Mouse (Mus musculus): ENCODE results near the gene Rassf8. TPM values are rescaled to one million over a fixed set of nuclear protein-coding genes. Genes with fewer than 3 reads are reported as not detected.

Rassf8 gene
- polyA plus RNA-seq, 1 experiment from 2014 or later: 6.2 TPM

- H3K4me1 ChIP-seq (ENCODE audit: control insufficient read depth, insufficient read depth, low read length): peaks cover 12% of the 10 kb centered on the region
- no peak overlapping the region for H3K4me3 ChIP-seq (ENCODE audit: low read depth, low read length)
- WGBS: 82% methylated on average over 5 of the region's 5 CpGs
- H3K27me3 ChIP-seq (ENCODE audit: control insufficient read depth, insufficient read depth, low read length): no peaks in the 10 kb centered on the region
- no peak overlapping the region for H3K9ac ChIP-seq (replicated peaks; ENCODE audit: low read depth, low read length)
- no peak for ATAC-seq (ENCODE audit: low read depth)
- H3K27ac ChIP-seq (ENCODE audit: low read depth, low read length): no peak overlapping the region
- H3K36me3 ChIP-seq (ENCODE audit: control insufficient read depth, insufficient read depth, low read length): no peaks in the 10 kb centered on the region
- no peaks in the 10 kb centered on the region for H3K9me3 ChIP-seq (ENCODE audit: control insufficient read depth, low read length)
- no peak overlapping the region for H3K4me2 ChIP-seq (ENCODE audit: low read depth, low read length)
Observed at GRCm38 (mm10) chr6:145854756-145855155, 108.2 kb downstream of the Rassf8 start.

GRCm38 (mm10) chr6:145855720-145856551 lies 109.4 kb downstream of the Rassf8 start:
- 4% methylated on average over 28 of the region's 28 CpGs for whole genome bisulfite sequencing
- no peaks in the 10 kb centered on the region for H3K27me3 ChIP-seq (ENCODE audit: control insufficient read depth, insufficient read depth, low read length)
- H3K36me3 ChIP-seq (ENCODE audit: control insufficient read depth, insufficient read depth, low read length): no peaks in the 10 kb centered on the region
- peak overlapping the region; percentile 46; the same call in 1 of the 2 replicates for H3K9ac ChIP-seq (replicated peaks; ENCODE audit: low read depth, low read length)
- H3K4me3 ChIP-seq (ENCODE audit: low read depth, low read length): peak overlapping the region; percentile 20
- peak overlapping the region; percentile 49 for H3K4me2 ChIP-seq (ENCODE audit: low read depth, low read length)
- H3K4me1 ChIP-seq (ENCODE audit: control insufficient read depth, insufficient read depth, low read length): peaks cover 12% of the 10 kb centered on the region
- peak overlapping the region; percentile 25; the same call in 1 of the 2 replicates for H3K27ac ChIP-seq (ENCODE audit: low read depth, low read length)
- H3K9me3 ChIP-seq (ENCODE audit: control insufficient read depth, low read length): no peaks in the 10 kb centered on the region
- ATAC-seq (ENCODE audit: low read depth): peak; percentile 93

GRCm38 (mm10) chr6:145857428-145857827 lies 110.9 kb downstream of the Rassf8 start:
- H3K4me1 ChIP-seq (ENCODE audit: control insufficient read depth, insufficient read depth, low read length): peaks cover 12% of the 10 kb centered on the region
- no peak overlapping the region for H3K4me2 ChIP-seq (ENCODE audit: low read depth, low read length)
- ATAC-seq (ENCODE audit: low read depth): no peak
- no peaks in the 10 kb centered on the region for H3K36me3 ChIP-seq (ENCODE audit: control insufficient read depth, insufficient read depth, low read length)
- no peaks in the 10 kb centered on the region for H3K9me3 ChIP-seq (ENCODE audit: control insufficient read depth, low read length)
- WGBS: 86% methylated on average over 7 of the region's 7 CpGs
- H3K9ac ChIP-seq (replicated peaks; ENCODE audit: low read depth, low read length): no peak overlapping the region
- H3K27ac ChIP-seq (ENCODE audit: low read depth, low read length): no peak overlapping the region
- H3K4me3 ChIP-seq (ENCODE audit: low read depth, low read length): no peak overlapping the region
- peaks cover 3% of the 10 kb centered on the region; the same call in 1 of the 2 replicates for H3K27me3 ChIP-seq (ENCODE audit: control insufficient read depth, insufficient read depth, low read length)

GRCm38 (mm10) chr6:145858414-145858813 lies 111.9 kb downstream of the Rassf8 start:
- 42% methylated on average over 8 of the region's 8 CpGs for WGBS
- Histone ChIP-seq H3K27ac (ENCODE audit: low read depth, low read length) (no peak overlapping the region), H3K9me3 (ENCODE audit: control insufficient read depth, low read length) (no peaks in the 10 kb centered on the region), H3K4me3 (ENCODE audit: low read depth, low read length) (no peak overlapping the region), H3K4me2 (ENCODE audit: low read depth, low read length) (no peak overlapping the region), H3K9ac (replicated peaks; ENCODE audit: low read depth, low read length) (no peak overlapping the region), H3K27me3 (ENCODE audit: control insufficient read depth, insufficient read depth, low read length) (peaks cover 12% of the 10 kb centered on the region; the same call in 1 of the 2 replicates), H3K4me1 (ENCODE audit: control insufficient read depth, insufficient read depth, low read length) (peaks cover 15% of the 10 kb centered on the region), H3K36me3 (ENCODE audit: control insufficient read depth, insufficient read depth, low read length) (no peaks in the 10 kb centered on the region)
- ATAC-seq (ENCODE audit: low read depth): no peak

- Histone ChIP-seq H3K9me3 (ENCODE audit: control insufficient read depth, low read length) (no peaks in the 10 kb centered on the region), H3K9ac (replicated peaks; ENCODE audit: low read depth, low read length) (no peak overlapping the region), H3K4me1 (ENCODE audit: control insufficient read depth, insufficient read depth, low read length) (peaks cover 19% of the 10 kb centered on the region), H3K27me3 (ENCODE audit: control insufficient read depth, insufficient read depth, low read length) (peaks cover 19% of the 10 kb centered on the region; the same call in 1 of the 2 replicates), H3K4me3 (ENCODE audit: low read depth, low read length) (no peak overlapping the region), H3K27ac (ENCODE audit: low read depth, low read length) (no peak overlapping the region), H3K4me2 (ENCODE audit: low read depth, low read length) (no peak overlapping the region), H3K36me3 (ENCODE audit: control insufficient read depth, insufficient read depth, low read length) (no peaks in the 10 kb centered on the region)
- no peak for ATAC-seq (ENCODE audit: low read depth)
- 71% methylated on average over 2 of the region's 2 CpGs for WGBS
Observed at GRCm38 (mm10) chr6:145860350-145860749, 113.8 kb downstream of the Rassf8 start.

- Histone ChIP-seq H3K9me3 (ENCODE audit: control insufficient read depth, low read length) (no peaks in the 10 kb centered on the region), H3K27me3 (ENCODE audit: control insufficient read depth, insufficient read depth, low read length) (peaks cover 22% of the 10 kb centered on the region; the same call in 1 of the 2 replicates), H3K4me3 (ENCODE audit: low read depth, low read length) (peak overlapping the region; percentile 54; the same call in 1 of the 2 replicates), H3K4me2 (ENCODE audit: low read depth, low read length) (peak overlapping the region; percentile 100; the same call in 1 of the 2 replicates), H3K9ac (replicated peaks; ENCODE audit: low read depth, low read length) (no peak overlapping the region), H3K36me3 (ENCODE audit: control insufficient read depth, insufficient read depth, low read length) (no peaks in the 10 kb centered on the region), H3K4me1 (ENCODE audit: control insufficient read depth, insufficient read depth, low read length) (peaks cover 14% of the 10 kb centered on the region), H3K27ac (ENCODE audit: low read depth, low read length) (no peak overlapping the region)
- no peak for ATAC-seq (ENCODE audit: low read depth)
- WGBS: 80% methylated on average over 9 of the region's 9 CpGs
Observed at GRCm38 (mm10) chr6:145861462-145862227, 115.1 kb downstream of the Rassf8 start.

GRCm38 (mm10) chr6:145862321-145862720 lies 115.8 kb downstream of the Rassf8 start:
- Histone ChIP-seq H3K4me2 (ENCODE audit: low read depth, low read length) (peak overlapping the region; percentile 100), H3K9me3 (ENCODE audit: control insufficient read depth, low read length) (no peaks in the 10 kb centered on the region), H3K36me3 (ENCODE audit: control insufficient read depth, insufficient read depth, low read length) (no peaks in the 10 kb centered on the region), H3K27ac (ENCODE audit: low read depth, low read length) (no peak overlapping the region), H3K4me1 (ENCODE audit: control insufficient read depth, insufficient read depth, low read length) (peaks cover 14% of the 10 kb centered on the region), H3K27me3 (ENCODE audit: control insufficient read depth, insufficient read depth, low read length) (peaks cover 24% of the 10 kb centered on the region; the same call in 1 of the 2 replicates), H3K9ac (replicated peaks; ENCODE audit: low read depth, low read length) (peak overlapping the region; percentile 68), H3K4me3 (ENCODE audit: low read depth, low read length) (peak overlapping the region; percentile 54)
- no peak for ATAC-seq (ENCODE audit: low read depth)
- WGBS: 17% methylated on average over 4 of the region's 4 CpGs

- Histone ChIP-seq H3K4me2 (ENCODE audit: low read depth, low read length) (peak overlapping the region; percentile 100), H3K27ac (ENCODE audit: low read depth, low read length) (no peak overlapping the region; the same call in 1 of the 2 replicates), H3K4me1 (ENCODE audit: control insufficient read depth, insufficient read depth, low read length) (peaks cover 14% of the 10 kb centered on the region), H3K9me3 (ENCODE audit: control insufficient read depth, low read length) (no peaks in the 10 kb centered on the region), H3K4me3 (ENCODE audit: low read depth, low read length) (peak overlapping the region; percentile 54), H3K36me3 (ENCODE audit: control insufficient read depth, insufficient read depth, low read length) (no peaks in the 10 kb centered on the region), H3K9ac (replicated peaks; ENCODE audit: low read depth, low read length) (peak overlapping the region; percentile 68), H3K27me3 (ENCODE audit: control insufficient read depth, insufficient read depth, low read length) (peaks cover 24% of the 10 kb centered on the region; the same call in 1 of the 2 replicates)
- ATAC-seq (ENCODE audit: low read depth): no peak
- under 1% methylated on average over 33 of the region's 35 CpGs for WGBS
Observed at GRCm38 (mm10) chr6:145862739-145863064, 116.2 kb downstream of the Rassf8 start.

All from neural tube, embryonic 14.5 days (tissue).